Mouse (Mus musculus): Measurements from ENCODE around the gene Atf6b. TPM values are rescaled to one million over a fixed set of nuclear protein-coding genes. Genes with fewer than 3 reads are reported as not detected.

Gene Atf6b
- polyA plus RNA-seq, 1 experiment: 16.2 TPM

GRCm38 (mm10) chr17:34650781-34651180 lies 3.8 kb downstream of the Atf6b start:
- Histone ChIP-seq H3K4me1 (ENCODE audit: control insufficient read depth, insufficient read depth, insufficient read length, low read length) (peaks cover 14% of the 10 kb centered on the region), H3K27ac (replicated peaks; ENCODE audit: low read depth, low read length) (no peak overlapping the region), H3K4me3 (ENCODE audit: insufficient read depth, low read depth, low read length) (no peak overlapping the region)

GRCm38 (mm10) chr17:34651507-34652221 lies 4.7 kb downstream of the Atf6b start:
- H3K4me3 ChIP-seq (ENCODE audit: insufficient read depth, low read depth, low read length): no peak overlapping the region
- no peak overlapping the region for H3K27ac ChIP-seq (replicated peaks; ENCODE audit: low read depth, low read length)
- H3K4me1 ChIP-seq (ENCODE audit: control insufficient read depth, insufficient read depth, insufficient read length, low read length): peaks cover 11% of the 10 kb centered on the region; the same call in 1 of the 2 replicates

- H3K4me3 ChIP-seq (ENCODE audit: insufficient read depth, low read depth, low read length): no peak overlapping the region
- H3K27ac ChIP-seq (replicated peaks; ENCODE audit: low read depth, low read length): no peak overlapping the region
- peaks cover 11% of the 10 kb centered on the region for H3K4me1 ChIP-seq (ENCODE audit: control insufficient read depth, insufficient read depth, insufficient read length, low read length)
Observed at GRCm38 (mm10) chr17:34652546-34652945, 5.6 kb downstream of the Atf6b start.

- Histone ChIP-seq H3K4me3 (ENCODE audit: insufficient read depth, low read depth, low read length) (no peak overlapping the region), H3K4me1 (ENCODE audit: control insufficient read depth, insufficient read depth, insufficient read length, low read length) (peaks cover 11% of the 10 kb centered on the region), H3K27ac (replicated peaks; ENCODE audit: low read depth, low read length) (no peak overlapping the region)
Observed at GRCm38 (mm10) chr17:34652985-34653384, 6.0 kb downstream of the Atf6b start.

GRCm38 (mm10) chr17:34653746-34654285 lies 6.9 kb downstream of the Atf6b start:
- no peak overlapping the region for H3K27ac ChIP-seq (replicated peaks; ENCODE audit: low read depth, low read length)
- no peak overlapping the region for H3K4me3 ChIP-seq (ENCODE audit: insufficient read depth, low read depth, low read length)
- peaks cover 11% of the 10 kb centered on the region for H3K4me1 ChIP-seq (ENCODE audit: control insufficient read depth, insufficient read depth, insufficient read length, low read length)

GRCm38 (mm10) chr17:34654392-34654791 lies 7.4 kb downstream of the Atf6b start:
- Histone ChIP-seq H3K4me1 (ENCODE audit: control insufficient read depth, insufficient read depth, insufficient read length, low read length) (peaks cover 11% of the 10 kb centered on the region), H3K4me3 (ENCODE audit: insufficient read depth, low read depth, low read length) (no peak overlapping the region), H3K27ac (replicated peaks; ENCODE audit: low read depth, low read length) (0 out of 2 replicates have a peak overlapping the region, but pooled peaks have one; percentile 1)

GRCm38 (mm10) chr17:34655160-34655559 lies 8.2 kb downstream of the Atf6b start:
- Histone ChIP-seq H3K4me3 (ENCODE audit: insufficient read depth, low read depth, low read length) (no peak overlapping the region), H3K27ac (replicated peaks; ENCODE audit: low read depth, low read length) (peak overlapping the region; percentile 27), H3K4me1 (ENCODE audit: control insufficient read depth, insufficient read depth, insufficient read length, low read length) (peaks cover 11% of the 10 kb centered on the region)

- peaks cover 11% of the 10 kb centered on the region for H3K4me1 ChIP-seq (ENCODE audit: control insufficient read depth, insufficient read depth, insufficient read length, low read length)
- H3K4me3 ChIP-seq (ENCODE audit: insufficient read depth, low read depth, low read length): no peak overlapping the region
- peak overlapping the region; percentile 67 for H3K27ac ChIP-seq (replicated peaks; ENCODE audit: low read depth, low read length)
Observed at GRCm38 (mm10) chr17:34655581-34655991, 8.6 kb downstream of the Atf6b start.

GRCm38 (mm10) chr17:34656666-34657065 lies 9.7 kb downstream of the Atf6b start:
- H3K27ac ChIP-seq (replicated peaks; ENCODE audit: low read depth, low read length): peak overlapping the region; percentile 67
- peaks cover 14% of the 10 kb centered on the region for H3K4me1 ChIP-seq (ENCODE audit: control insufficient read depth, insufficient read depth, insufficient read length, low read length)
- H3K4me3 ChIP-seq (ENCODE audit: insufficient read depth, low read depth, low read length): no peak overlapping the region

- 0 out of 2 replicates have a peak overlapping the region, but pooled peaks have one; percentile 15 for H3K27ac ChIP-seq (replicated peaks; ENCODE audit: low read depth, low read length)
- H3K4me3 ChIP-seq (ENCODE audit: insufficient read depth, low read depth, low read length): no peak overlapping the region
- peaks cover 14% of the 10 kb centered on the region for H3K4me1 ChIP-seq (ENCODE audit: control insufficient read depth, insufficient read depth, insufficient read length, low read length)
Observed at GRCm38 (mm10) chr17:34657271-34657670, 10.3 kb downstream of the Atf6b start.

- Histone ChIP-seq H3K4me3 (ENCODE audit: insufficient read depth, low read depth, low read length) (no peak overlapping the region), H3K27ac (replicated peaks; ENCODE audit: low read depth, low read length) (no peak overlapping the region), H3K4me1 (ENCODE audit: control insufficient read depth, insufficient read depth, insufficient read length, low read length) (peaks cover 14% of the 10 kb centered on the region)
Observed at GRCm38 (mm10) chr17:34658145-34658544, 11.2 kb downstream of the Atf6b start.

- peaks cover 14% of the 10 kb centered on the region for H3K4me1 ChIP-seq (ENCODE audit: control insufficient read depth, insufficient read depth, insufficient read length, low read length)
- H3K27ac ChIP-seq (replicated peaks; ENCODE audit: low read depth, low read length): no peak overlapping the region
- H3K4me3 ChIP-seq (ENCODE audit: insufficient read depth, low read depth, low read length): no peak overlapping the region
Observed at GRCm38 (mm10) chr17:34658591-34658990, 11.6 kb downstream of the Atf6b start.

- H3K4me1 ChIP-seq (ENCODE audit: control insufficient read depth, insufficient read depth, insufficient read length, low read length): peaks cover 14% of the 10 kb centered on the region
- 0 out of 2 replicates have a peak overlapping the region, but pooled peaks have one; percentile 2 for H3K4me3 ChIP-seq (ENCODE audit: insufficient read depth, low read depth, low read length)
- H3K27ac ChIP-seq (replicated peaks; ENCODE audit: low read depth, low read length): peak overlapping the region; percentile 33
Observed at GRCm38 (mm10) chr17:34659181-34659896, 12.4 kb downstream of the Atf6b start.

- Histone ChIP-seq H3K27ac (replicated peaks; ENCODE audit: low read depth, low read length) (peak overlapping the region; percentile 33), H3K4me3 (ENCODE audit: insufficient read depth, low read depth, low read length) (0 out of 2 replicates have a peak overlapping the region, but pooled peaks have one; percentile 2), H3K4me1 (ENCODE audit: control insufficient read depth, insufficient read depth, insufficient read length, low read length) (peaks cover 14% of the 10 kb centered on the region)
Observed at GRCm38 (mm10) chr17:34659897-34660214, 12.9 kb downstream of the Atf6b start.

GRCm38 (mm10) chr17:34660259-34660820 lies 13.4 kb downstream of the Atf6b start:
- H3K4me3 ChIP-seq (ENCODE audit: insufficient read depth, low read depth, low read length): peak overlapping the region; percentile 46
- peaks cover 10% of the 10 kb centered on the region for H3K4me1 ChIP-seq (ENCODE audit: control insufficient read depth, insufficient read depth, insufficient read length, low read length)
- peak overlapping the region; percentile 58 for H3K27ac ChIP-seq (replicated peaks; ENCODE audit: low read depth, low read length)
